Mouse (Mus musculus): ENCODE data around the gene Gps2. TPM values are rescaled to one million over a fixed set of nuclear protein-coding genes. Genes with fewer than 3 reads are reported as not detected.
A peak's percentile ranks its signal among the peaks of the same experiment; 100 is the strongest.

Gene Gps2
- total and polyA plus RNA-seq, 3 experiments: 25.0 to 73.6 (median 29.4) TPM

DNA sequence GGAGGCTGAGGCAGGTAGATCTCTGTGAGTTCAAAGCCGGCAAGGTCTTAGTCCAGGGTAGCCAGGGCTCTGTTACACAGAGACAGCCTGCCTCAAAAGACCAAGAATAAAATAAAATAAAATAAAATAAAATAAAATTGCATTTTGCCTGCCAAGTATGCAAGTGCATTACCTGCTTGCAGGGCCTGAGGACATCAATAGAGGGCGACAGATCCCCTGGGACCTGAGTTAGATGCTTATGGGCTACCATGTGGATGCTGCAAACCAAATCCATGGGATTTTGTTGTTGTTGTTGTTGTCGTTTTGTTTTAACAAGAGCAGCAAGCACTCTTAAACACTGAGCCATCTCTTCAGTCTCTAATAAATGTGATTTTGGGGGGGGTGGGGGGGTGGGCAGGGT is 18.6 kb downstream of the Gps2 start:
- H3K4me2 ChIP-seq (ENCODE audit: insufficient read depth, low read depth, poor library complexity, severe bottlenecking): no peak overlapping the region
- dilution Hi-C loops (cut with MboI; ENCODE audit: extremely low pct_ligation_motif_present, extremely low pct_unique_long_range_greater_than_20kb, low sequenced_read_pairs): no loop called here
- peak; percentile 52 for DNase-seq (ENCODE audit: extremely low read depth)
- peaks cover 31% of the 10 kb centered on the region for H3K27me3 ChIP-seq (replicated peaks)
- H3K27ac ChIP-seq (ENCODE audit: insufficient read depth, low read depth): no peak overlapping the region
- no peak overlapping the region for H3K4me3 ChIP-seq (replicated peaks in 1 of 3; ENCODE audit: low read depth in 2 of 3, low read length in 2 of 3, poor library complexity in 1 of 3)
- H3K9ac ChIP-seq (ENCODE audit: insufficient read depth, low read depth): no peak overlapping the region
- no peaks in the 10 kb centered on the region for H3K79me2 ChIP-seq (replicated peaks; ENCODE audit: control insufficient read depth, extremely low read depth, insufficient read depth, poor library complexity, severe bottlenecking)
- no peaks in the 10 kb centered on the region for H3K9me3 ChIP-seq (replicated peaks; ENCODE audit: low read length)
- H3K36me3 ChIP-seq (replicated peaks in 1 of 2; ENCODE audit: control insufficient read depth in 1 of 2, insufficient read depth in 1 of 2, low read length in 1 of 2): no peaks in the 10 kb centered on the region
- TF ChIP-seq MAX (IDR thresholded peaks at IDR 0.05; ENCODE audit: low read length) (no peak), RAD21 (IDR thresholded peaks at IDR 0.05; ENCODE audit: low read depth, low read length) (peak; percentile 31), CTCF (conservative IDR thresholded peaks at IDR 0.05 in 1 of 2, IDR thresholded peaks at IDR 0.05 in 1 of 2; ENCODE audit: low read depth in 2 of 2, low read length in 2 of 2) (peak; percentile 44 to 65; a peak in 3 of 4 replicates)
- in situ Hi-C loops (cut with MboI; ENCODE audit: low pct_ligation_motif_present, low pct_unique_long_range_greater_than_20kb, low sequenced_read_pairs): no loop called here
- H3K4me1 ChIP-seq (ENCODE audit: control insufficient read depth in 1 of 2, insufficient read depth in 2 of 2): peaks cover 6 to 60% of the 10 kb centered on the region in 2 experiments

DNA sequence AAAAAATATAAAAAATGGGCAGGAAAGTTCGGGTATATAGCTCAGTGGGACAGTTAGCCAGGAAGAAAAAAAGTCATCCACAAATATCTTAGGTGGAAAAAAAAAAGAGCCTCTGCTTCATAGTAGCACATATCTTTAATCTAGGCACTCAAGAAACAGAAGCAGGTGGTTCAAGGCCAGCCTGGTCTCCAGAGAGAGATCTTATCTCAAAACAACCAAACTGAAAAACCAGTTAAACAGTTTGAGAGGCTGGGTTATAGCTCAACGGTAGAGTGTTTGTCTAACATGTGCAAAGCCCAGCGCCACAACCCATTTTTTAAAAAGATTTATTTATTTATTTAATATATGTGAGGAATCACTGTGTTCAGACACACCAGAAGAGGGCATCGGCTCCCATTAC is 19.4 kb downstream of the Gps2 start:
- dilution Hi-C loops (cut with MboI; ENCODE audit: extremely low pct_ligation_motif_present, extremely low pct_unique_long_range_greater_than_20kb, low sequenced_read_pairs): no loop called here
- Histone ChIP-seq H3K4me1 (ENCODE audit: control insufficient read depth in 1 of 2, insufficient read depth in 2 of 2) (peaks cover 5 to 63% of the 10 kb centered on the region in 2 experiments), H3K36me3 (replicated peaks in 1 of 2; ENCODE audit: control insufficient read depth in 1 of 2, insufficient read depth in 1 of 2, low read length in 1 of 2) (no peaks in the 10 kb centered on the region), H3K4me3 (replicated peaks in 1 of 3; ENCODE audit: low read depth in 2 of 3, low read length in 2 of 3, poor library complexity in 1 of 3) (no peak overlapping the region), H3K9me3 (replicated peaks; ENCODE audit: low read length) (no peaks in the 10 kb centered on the region), H3K27me3 (replicated peaks) (peaks cover 39% of the 10 kb centered on the region), H3K27ac (ENCODE audit: insufficient read depth, low read depth) (no peak overlapping the region), H3K9ac (ENCODE audit: insufficient read depth, low read depth) (no peak overlapping the region), H3K79me2 (replicated peaks; ENCODE audit: control insufficient read depth, extremely low read depth, insufficient read depth, poor library complexity, severe bottlenecking) (no peaks in the 10 kb centered on the region), H3K4me2 (ENCODE audit: insufficient read depth, low read depth, poor library complexity, severe bottlenecking) (no peak overlapping the region)
- DNase-seq (ENCODE audit: extremely low read depth): no peak
- TF ChIP-seq SIN3A (IDR thresholded peaks at IDR 0.05; ENCODE audit: low read length) (no peak), MEF2A (IDR thresholded peaks at IDR 0.05; ENCODE audit: borderline replicate concordance, low read depth, low read length) (no peak), HCFC1 (IDR thresholded peaks at IDR 0.05; ENCODE audit: low read depth, low read length) (no peak), POLR2AphosphoS2 (IDR thresholded peaks at IDR 0.05; ENCODE audit: low read depth, low read length) (no peak), RCOR1 (conservative IDR thresholded peaks at IDR 0.05; ENCODE audit: low read depth, low read length) (no peak), ZMIZ1 (IDR thresholded peaks at IDR 0.05; ENCODE audit: low read depth, low read length) (no peak), TCF12 (IDR thresholded peaks at IDR 0.05; ENCODE audit: low read depth, low read length) (no peak), UBTF (IDR thresholded peaks at IDR 0.05; ENCODE audit: low read depth, low read length) (no peak), CTCF (conservative IDR thresholded peaks at IDR 0.05 in 1 of 2, IDR thresholded peaks at IDR 0.05 in 1 of 2; ENCODE audit: low read depth in 2 of 2, low read length in 2 of 2) (no peak), ZC3H11A (IDR thresholded peaks at IDR 0.05; ENCODE audit: low read depth, low read length) (no peak), USF2 (conservative IDR thresholded peaks at IDR 0.05; ENCODE audit: low read depth, low read length) (no peak), RAD21 (IDR thresholded peaks at IDR 0.05; ENCODE audit: low read depth, low read length) (no peak), JUND (conservative IDR thresholded peaks at IDR 0.05; ENCODE audit: low read depth, low read length) (no peak), E2F4 (IDR thresholded peaks at IDR 0.05; ENCODE audit: insufficient replicate concordance, low read depth, low read length) (no peak), TBP (conservative IDR thresholded peaks at IDR 0.05; ENCODE audit: low read depth, low read length) (no peak), PAX5 (IDR thresholded peaks at IDR 0.05; ENCODE audit: low read length) (no peak), MAX (IDR thresholded peaks at IDR 0.05; ENCODE audit: low read length) (no peak)
- in situ Hi-C loops (cut with MboI; ENCODE audit: low pct_ligation_motif_present, low pct_unique_long_range_greater_than_20kb, low sequenced_read_pairs): no loop called here
